Mouse (Mus musculus) heart, postnatal 10 days (tissue): ENCODE results near the gene Pilra. TPM values are rescaled to one million over a fixed set of nuclear protein-coding genes. Genes with fewer than 3 reads are reported as not detected.
"Not testable (repeated sequence)": the region's sequence is repeated elsewhere in the genome, so short reads cannot be mapped to it uniquely, and the experiment has no call there.

Experiments used
- DNase-seq, 2 experiments: peaks; one replicate each; pipeline ENCODE4 v3.0.0; 2021
- intact Hi-C: fragments of 180-260 bp; cut with DNase I; formaldehyde crosslinking; loops from one replicate; pipeline ENCODE4 v1.15.1; 2025
- total RNA-seq, 2 experiments: library from RNA; stranded (reverse); gene quantifications; 2 replicates each; pipeline ENCODE4 v1.2.3; 2021

The Pilra gene
- total RNA-seq: 1 to 10 TPM; 1.1 to 1.8 TPM

DNA sequence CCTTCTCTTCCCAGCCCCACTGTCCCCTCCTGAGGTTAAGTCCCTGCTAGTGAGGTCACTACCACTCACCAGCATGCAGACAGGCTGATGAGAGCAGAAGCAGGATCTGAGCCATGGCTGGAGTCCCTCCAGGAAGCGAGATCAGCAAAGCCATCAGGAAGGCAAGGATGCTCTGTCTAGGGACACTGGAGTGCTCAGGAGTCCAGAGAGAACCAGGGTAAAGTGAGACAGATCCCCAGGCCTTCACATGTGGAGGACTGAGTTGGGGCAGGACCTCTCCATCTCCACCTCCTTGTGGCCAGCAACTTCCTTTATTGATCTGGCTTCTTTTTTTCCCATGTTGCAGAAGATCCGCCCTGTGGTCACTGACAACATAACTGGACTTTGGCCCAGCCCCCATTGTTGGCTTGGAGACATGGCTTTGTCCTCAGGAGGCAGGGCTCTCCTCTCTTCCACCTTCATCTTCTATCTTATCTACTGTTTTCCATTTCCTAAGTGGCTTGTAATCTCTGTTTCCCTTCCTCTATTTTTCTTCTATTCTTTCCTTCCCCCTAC, at the start of gene Pilra:
Pilra (minus strand) TSS at position 316 of the 555 bp plus-strand sequence.
- DNase-seq: not testable (repeated sequence)

DNA sequence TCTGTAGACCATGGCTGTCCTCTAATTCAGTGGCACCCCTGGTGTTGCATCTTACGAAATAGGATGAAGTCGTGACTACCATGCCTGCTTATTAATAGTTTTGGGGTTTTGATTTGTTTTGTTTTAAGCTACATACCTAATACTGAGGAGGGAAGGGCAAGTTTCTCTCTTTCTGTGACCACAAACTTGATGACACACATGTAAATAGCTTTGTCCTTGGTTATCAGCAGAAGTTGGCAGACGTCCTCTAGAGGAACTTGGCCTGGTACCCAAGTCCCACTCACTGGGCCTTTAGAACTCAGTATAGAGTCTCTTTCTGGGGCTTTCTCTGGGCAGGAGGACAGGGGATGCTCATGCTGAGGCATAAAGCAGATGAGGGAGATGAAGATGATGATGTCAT, 47.3 kb upstream of the Pilra start:
- peak in 1 of 2 experiments; percentile 10 for DNase-seq
- intact Hi-C loops: no loop called here

More for the DNA sequence above, at the start of gene Pilra:
- intact Hi-C loops: loop anchor here (1.0 kb wide), 1 partner anchor 35 kb away; the partner anchor contains the start of gene Pilrb2

DNA sequence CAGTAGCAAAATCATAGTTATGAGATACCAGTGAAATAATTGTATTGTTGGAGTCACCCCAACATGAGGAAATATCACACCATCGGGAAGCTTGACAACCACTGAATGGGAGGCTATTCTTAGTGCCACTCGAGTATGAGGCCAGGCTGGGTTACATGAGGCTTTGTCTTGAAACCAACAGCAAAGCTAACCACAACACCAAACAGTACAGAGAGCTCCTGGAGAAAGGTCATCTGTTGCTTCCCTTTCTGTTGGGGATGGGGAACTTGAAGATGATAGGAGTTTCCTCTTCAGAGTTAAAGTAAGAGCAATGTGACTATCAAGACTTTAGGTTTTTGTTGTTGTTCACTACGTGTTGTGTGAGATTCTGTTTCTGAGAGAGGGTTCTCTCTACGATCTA, 46.8 kb upstream of the Pilra start:
- DNase-seq: no peak
- intact Hi-C loops: no loop called here

DNA sequence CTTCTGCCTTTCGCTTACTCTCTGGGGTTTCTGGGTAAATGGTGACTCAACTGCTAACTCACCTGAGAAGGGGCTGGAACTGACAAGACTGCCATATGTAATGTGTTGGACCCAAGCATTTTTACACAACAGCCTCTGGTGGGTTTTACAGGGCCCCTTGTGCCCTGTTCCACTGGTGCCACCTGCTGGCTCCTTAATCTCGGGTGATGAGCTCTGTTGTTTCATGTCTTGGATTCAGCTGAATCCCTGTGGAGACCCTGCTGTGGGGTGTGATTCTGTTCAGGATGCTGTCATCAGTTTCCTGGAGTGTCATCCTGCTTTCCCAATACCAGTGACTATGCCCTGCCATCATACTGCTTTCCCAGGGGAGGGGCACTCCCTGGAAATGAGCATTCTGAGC, 41.8 kb upstream of the Pilra start:
- intact Hi-C loops: loop anchor here (1.0 to 2.0 kb wide), 2 partner anchors 84 to 87 kb away; no protein-coding TSS in a partner anchor
- DNase-seq: peak; percentile 40 to 47

DNA sequence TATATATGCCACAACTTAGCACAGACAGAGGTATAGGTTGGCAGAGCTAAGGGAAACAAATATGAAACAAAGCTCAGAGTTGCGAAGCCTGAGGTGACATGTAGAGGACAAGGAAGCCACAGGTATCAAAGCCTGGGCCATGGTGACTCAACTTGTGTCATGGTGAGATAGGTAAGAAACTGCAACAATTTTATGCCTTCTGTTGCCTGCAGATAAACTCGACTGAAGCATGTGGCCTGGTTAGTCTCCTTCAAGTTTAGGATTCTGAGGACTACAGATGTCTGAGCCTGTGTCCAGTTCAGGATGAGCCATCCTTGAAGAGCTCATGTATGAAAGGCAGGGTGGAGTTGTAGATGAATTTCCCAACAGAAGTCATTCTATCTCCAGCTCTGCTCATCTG, 39.0 kb upstream of the Pilra start:
- intact Hi-C loops: no loop called here
- DNase-seq: no peak

DNA sequence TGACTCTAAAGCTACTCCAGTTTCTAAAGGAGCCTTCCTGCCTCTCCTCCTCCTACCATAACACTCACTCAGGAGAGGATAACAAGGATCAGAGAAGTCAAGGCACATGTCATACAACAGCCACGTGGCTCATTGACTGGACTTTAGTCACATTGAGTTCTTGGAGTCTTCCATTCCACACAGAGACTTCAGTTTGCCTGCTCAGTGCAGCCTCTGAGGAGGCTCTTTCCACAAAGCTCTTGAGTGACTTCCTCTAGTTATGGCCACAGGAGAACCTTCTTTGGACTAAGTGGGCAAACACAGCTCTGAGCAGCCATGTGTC, 36.3 kb upstream of the Pilra start:
- DNase-seq, intact Hi-C loops: not testable (repeated sequence)

DNA sequence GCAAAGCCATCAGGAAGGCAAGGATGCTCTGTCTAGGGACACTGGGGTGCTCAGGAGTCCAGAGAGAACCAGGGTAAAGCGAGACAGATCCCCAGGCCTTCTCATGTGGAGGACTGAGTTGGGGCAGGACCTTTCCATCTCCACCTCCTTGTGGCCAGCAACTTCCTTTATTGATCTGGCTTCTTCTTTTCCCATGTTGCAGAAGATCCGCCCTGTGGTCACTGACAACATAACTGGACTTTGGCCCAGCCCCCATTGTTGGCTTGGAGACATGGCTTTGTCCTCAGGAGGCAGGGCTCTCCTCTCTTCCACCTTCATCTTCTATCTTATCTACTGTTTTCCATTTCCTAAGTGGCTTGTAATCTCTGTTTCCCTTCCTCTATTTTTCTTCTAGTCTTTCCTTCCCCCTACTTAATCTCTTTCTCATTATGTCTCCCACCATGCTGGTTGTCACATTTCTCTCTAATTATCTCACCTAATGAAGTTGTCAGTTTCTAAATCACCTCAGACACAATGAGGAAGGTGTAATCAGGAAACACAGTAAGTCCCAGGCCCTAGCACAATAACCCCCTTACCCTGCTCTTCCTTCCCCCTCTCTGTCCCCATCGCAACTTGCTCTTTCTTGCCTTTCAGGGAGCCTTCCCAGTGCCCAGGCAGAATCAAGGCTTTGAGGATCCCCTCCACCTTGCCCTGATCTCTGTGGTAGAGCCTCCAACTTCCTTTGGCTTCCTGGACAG, 35.7 kb upstream of the Pilra start, which contains the start of gene Pilrb2:
Pilrb2 (minus strand) TSS at position 172 of the 737 bp plus-strand sequence.
- not testable (repeated sequence) for DNase-seq
- intact Hi-C loops: loop anchor here (1.0 kb wide), 1 partner anchor 37 kb away; no protein-coding TSS in a partner anchor

DNA sequence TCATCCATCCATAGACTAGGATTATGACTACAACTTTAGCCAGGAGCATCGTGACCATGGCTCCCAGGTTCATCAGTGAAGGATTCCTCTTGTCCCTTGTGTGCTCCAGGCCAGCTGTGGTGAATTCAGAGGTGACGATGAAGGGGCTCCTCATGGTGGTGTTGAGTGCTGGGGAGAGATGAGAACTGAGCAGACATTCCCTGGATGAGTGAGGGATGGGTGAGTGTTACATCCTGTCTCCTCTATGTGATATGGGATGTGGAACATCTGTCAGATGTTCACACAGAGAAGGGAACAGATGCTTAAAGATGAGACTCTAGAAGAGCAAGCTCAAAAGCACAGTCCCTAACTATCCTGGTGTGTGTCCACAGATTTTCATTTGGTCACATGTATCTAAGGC, 32.5 kb upstream of the Pilra start:
- DNase-seq, intact Hi-C loops: not testable (repeated sequence)

DNA sequence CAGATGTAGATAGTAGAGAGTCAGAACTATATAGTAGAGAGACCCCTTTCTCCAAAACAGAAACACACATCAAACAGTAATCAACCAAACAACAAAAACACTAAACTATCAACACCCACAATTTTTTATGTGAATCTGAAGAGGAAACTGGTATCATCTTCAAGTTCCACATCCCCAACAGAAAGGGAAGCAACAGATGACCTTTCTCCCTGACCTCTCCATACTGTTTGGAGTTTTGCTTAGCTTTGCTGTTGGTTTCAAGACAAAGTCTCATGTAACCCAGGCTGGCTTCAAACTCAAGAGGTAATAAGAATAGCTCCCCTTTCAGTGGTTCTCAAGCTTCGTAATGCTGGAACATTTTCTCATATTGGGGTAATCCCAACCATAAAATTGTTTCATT, 27.9 kb upstream of the Pilra start:
- DNase-seq, intact Hi-C loops: not testable (repeated sequence)

DNA sequence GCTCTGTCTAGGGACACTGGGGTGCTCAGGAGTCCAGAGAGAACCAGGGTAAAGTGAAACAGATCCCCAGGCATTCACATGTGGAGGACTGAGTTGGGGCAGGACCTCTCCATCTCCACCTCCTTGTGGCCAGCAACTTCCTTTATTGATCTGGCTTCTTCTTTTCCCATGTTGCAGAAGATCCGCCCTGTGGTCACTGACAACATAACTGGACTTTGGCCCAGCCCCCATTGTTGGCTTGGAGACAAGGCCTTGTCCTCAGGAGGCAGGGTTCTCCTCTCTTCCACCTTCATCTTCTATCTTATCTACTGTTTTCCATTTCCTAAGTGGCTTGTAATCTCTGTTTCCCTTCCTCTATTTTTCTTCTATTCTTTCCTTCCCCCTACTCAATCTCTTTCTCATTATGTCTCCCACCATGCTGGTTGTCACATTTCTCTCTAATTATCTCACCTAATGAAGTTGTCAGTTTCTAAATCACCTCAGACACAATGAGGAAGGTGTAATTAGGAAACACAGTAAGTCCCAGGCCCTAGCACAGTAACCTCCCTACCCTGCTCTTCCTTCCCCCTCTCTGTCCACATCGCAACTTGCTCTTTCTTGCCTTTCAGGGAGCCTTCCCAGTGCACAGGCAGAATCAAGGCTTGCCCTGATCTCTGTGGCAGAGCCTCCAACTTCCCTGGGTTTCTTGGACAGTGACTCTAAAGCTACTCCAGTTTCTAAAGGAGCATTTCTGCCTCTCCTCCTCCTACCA, 22.1 kb upstream of the Pilra start, which contains the start of gene Pilrb1:
Pilrb1 (minus strand) TSS at position 147 of the 751 bp plus-strand sequence.
- intact Hi-C loops, DNase-seq: not testable (repeated sequence)

DNA sequence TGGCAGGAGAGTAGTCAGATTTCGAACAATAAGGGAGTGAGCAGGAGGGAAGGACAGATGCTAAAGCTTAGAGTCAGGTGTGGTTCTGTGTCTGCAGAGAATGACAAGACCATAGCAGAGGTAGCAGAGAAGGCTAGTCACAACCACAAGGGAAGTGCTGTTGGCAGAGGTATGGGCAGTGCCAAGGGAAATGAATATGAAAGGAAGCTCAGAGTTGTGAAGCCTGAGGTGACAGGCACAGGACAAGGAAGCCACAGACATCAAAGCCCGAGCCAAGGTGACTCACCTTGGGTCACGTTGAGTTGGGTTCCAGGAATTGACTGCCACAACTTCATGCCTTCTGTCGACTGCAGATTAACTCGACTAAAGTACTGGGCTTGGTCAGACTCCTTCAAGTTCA, 20.8 kb upstream of the Pilra start:
- DNase-seq, intact Hi-C loops: not testable (repeated sequence)

DNA sequence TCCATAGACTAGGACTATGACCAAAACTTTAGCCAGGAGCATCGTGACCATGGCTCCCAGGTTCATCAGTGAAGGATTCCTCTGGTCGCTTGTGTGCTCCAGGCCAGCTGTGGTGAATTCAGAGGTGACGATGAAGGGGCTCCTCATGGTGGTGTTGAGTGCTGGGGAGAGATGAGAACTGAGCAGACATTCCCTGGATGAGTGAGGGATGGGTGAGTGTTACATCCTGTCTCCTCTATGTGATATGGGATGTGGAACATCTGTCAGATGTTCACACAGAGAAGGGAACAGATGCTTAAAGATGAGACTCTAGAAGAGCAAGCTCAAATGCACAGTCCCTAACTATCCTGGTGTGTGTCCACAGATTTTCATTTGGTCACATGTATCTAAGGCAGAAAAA, 18.8 kb upstream of the Pilra start:
- intact Hi-C loops, DNase-seq: not testable (repeated sequence)

DNA sequence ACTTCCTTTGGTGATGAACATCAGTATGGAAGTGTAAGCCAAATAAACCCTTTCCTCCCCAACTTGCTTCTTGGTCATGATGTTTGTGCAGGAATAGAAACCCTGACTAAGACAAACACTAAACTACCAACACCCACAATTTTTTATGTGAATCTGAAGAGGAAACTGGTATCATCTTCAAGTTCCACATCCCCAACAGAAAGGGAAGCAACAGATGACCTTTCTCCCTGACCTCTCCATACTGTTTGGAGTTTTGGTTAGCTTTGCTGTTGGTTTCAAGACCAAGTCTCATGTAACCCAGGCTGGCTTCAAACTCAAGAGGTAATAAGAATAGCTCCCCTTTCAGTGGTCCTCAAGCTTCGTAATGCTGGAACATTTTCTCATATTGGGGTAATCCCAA, 14.2 kb upstream of the Pilra start:
- intact Hi-C loops, DNase-seq: not testable (repeated sequence)

DNA sequence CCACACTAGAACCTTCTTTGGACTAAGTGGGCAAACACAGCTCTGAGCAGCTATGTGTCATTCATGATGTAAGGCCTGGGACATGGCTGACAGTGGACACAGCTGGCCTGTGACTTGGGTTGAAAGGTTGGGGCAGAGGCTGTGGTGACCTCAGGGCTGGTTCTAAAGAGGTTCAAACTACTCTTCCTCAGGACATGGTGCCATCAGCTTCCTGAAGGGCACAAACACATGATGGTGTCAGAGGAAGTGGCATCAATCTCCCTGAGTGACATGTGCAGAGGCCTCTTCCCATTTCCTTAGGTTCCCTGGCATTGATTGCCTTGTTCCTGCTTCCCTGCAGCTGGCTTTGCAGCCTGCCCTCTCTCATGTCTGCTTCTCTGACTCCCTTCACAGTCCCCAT, 1.0 kb upstream of the Pilra start:
- DNase-seq, intact Hi-C loops: not testable (repeated sequence)

DNA sequence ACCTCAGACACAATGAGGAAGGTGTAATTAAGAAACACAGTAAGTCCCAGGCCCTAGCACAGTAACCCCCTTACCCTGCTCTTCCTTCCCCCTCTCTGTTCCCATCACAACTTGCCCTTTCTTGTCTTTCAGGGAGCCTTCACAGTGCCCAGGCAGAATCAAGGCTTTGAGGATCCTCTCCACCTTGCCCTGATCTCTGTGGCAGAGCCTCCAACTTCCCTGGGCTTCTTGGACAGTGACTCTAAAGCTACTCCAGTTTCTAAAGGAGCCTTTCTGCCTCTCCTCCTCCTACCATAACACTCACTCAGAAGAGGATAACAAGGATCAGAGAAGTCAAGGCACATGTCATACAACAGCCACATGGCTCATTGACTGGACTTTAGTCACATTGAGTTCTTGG, 530 bp upstream of the Pilra start:
- no peak for DNase-seq
- intact Hi-C loops: no loop called here

DNA sequence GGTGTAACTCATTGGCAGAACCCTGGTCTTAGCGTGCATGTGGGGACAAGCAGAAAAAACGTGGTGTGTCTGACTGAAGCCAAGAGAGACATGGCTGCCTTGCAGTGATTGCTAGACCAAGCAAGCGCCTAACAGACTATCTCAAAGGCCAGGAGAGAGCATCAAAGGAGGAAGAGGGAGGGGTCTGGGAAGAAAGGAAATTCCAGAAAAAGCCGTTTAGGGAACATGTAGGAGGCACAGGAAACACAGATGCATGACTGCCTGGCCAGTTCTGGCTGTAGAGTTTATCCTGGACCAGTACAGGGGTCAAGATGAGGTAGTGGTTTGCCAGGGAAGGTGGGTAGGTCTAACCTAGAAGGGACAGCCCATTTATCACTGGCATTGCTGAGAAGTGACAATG, 2.6 kb downstream of the Pilra start:
- intact Hi-C loops: loop anchor here (5.0 kb wide), 1 partner anchor 41 kb away; no protein-coding TSS in a partner anchor
- DNase-seq: peak; percentile 13 to 18

DNA sequence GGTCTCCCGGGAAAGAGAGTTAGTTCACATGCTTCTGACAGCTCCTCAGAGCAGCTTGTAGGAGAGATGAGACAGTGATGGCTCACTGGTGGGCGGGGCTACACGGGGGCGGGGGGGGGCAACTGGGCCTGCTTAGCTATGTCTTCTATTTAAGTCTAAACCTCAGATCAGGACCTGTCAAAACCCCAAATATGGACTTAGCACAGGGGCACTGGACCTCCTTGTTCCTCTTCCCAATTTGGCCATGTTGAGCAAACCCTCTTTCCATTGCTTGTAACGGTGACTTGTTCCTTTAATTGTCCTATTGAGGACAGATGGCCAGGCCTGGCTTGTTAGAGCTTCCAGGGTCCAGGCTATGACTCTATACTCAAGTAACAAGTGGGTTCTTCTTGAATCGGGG, 4.6 kb downstream of the Pilra start:
- intact Hi-C loops: loop anchor here (5.0 kb wide), 1 partner anchor 39 kb away; no protein-coding TSS in a partner anchor
- DNase-seq: no peak

DNA sequence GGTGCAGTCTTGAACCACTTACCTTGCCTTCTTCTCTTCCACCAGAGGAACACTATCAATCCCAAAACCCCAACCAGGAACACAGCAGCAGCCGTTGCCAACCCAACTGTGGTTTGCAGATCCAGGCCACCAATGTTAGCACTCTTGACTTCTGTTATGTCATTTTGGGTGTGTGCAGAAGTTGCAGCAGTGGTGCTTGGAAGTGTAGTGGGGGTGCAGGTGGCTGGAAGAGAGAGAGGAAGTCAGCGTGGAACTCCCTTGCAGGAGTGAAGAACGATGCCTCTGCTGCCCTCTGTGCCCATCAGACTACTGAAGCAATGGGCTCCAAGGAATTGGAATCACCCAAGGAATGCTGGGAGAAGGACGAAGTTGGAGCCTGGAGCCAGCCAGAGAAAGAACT, 5.0 kb downstream of the Pilra start:
- intact Hi-C loops: loop anchor here (5.0 kb wide), 1 partner anchor 39 kb away; no protein-coding TSS in a partner anchor
- no peak for DNase-seq

DNA sequence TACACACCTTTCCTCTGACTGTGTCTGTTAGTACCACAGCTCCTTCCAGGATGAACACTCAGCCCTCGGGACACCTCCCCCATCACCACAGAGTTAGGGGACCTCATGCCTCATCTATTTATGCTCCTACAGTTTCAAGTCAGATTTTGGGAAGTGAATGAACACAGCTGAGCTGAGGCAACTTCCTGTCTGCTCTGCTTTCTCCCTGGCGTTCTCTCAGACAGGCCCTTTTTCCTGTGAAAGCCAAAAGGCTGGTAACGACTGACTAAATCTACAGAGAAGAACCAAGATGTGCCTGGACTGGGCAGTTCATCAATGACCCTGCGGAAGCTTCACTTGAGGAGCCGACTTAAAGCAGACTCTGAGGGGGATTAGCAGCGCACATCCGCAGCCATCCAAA, 5.8 kb downstream of the Pilra start:
- DNase-seq: peak; percentile 16 to 20
- intact Hi-C loops: loop anchor here (5.0 kb wide), 1 partner anchor 38 kb away; no protein-coding TSS in a partner anchor

DNA sequence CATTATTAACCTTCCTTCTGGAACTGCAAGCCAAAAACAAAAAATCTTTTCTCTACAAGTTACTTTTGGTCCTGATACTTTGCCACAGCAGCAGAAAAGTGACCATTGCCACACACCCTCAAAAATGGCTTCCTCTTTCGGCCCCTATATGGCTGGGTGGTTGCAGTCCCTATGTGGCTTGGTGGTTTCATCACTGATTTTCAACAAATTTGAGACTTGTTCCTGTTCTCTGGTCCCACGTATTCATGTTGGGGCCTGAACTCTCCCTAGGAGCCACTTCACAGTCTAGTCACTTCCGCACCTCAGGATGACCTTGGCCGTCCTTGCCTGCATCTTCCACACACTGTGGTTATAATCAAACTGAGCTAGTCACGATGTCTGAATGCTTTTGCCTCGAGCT, 7.4 kb downstream of the Pilra start:
- intact Hi-C loops: no loop called here
- DNase-seq: no peak

DNA sequence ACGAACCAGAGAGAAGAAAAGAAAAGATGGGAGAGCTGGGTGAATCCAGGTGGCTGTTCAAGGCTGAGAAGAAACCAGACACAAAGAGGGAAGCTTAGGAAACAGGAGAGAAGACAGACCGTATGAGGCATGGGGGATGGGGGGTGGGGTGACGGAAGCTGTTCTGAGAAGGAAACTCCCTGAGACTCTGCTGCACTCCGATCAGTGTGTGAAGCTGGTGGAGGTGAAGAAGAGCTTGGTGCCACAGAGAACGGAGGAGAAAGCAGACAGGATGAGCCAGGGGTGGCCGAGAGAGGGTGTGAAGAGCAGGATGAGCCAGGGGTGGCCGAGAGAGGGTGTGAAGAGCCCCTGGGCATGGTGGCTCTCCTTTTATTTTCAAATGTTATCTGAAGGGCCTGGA, 9.7 kb downstream of the Pilra start:
- intact Hi-C loops: no loop called here

More for the DNA sequence above, 9.7 kb downstream of the Pilra start:
- no peak for DNase-seq
